Mouse (Mus musculus): ENCODE measurements around the gene Pnpla2. TPM values are rescaled to one million over a fixed set of nuclear protein-coding genes. Genes with fewer than 3 reads are reported as not detected.

Gene Pnpla2
- polyA plus RNA-seq, 1 experiment = 436 TPM

- Histone ChIP-seq H3K4me1 (ENCODE audit: control insufficient read depth, insufficient read depth, low read length) (peaks cover 13% of the 10 kb centered on the region), H3K27ac (ENCODE audit: control insufficient read depth, insufficient read depth, low read depth, low read length) (no peak overlapping the region), H3K36me3 (ENCODE audit: control insufficient read depth, insufficient read depth, low read length) (no peaks in the 10 kb centered on the region), H3K27me3 (ENCODE audit: control insufficient read depth, insufficient read depth, low read length) (no peaks in the 10 kb centered on the region), H3K4me3 (ENCODE audit: control insufficient read depth, low read depth, low read length) (no peak overlapping the region)
- TF ChIP-seq CTCF (IDR thresholded peaks at IDR 0.05; ENCODE audit: control insufficient read depth, insufficient read depth, insufficient replicate concordance, low read depth, low read length) (no peak), POLR2A (IDR thresholded peaks at IDR 0.05; ENCODE audit: control insufficient read depth, low read depth, low read length) (no peak)
Observed at GRCm38 (mm10) chr7:141486239-141486638, 31.2 kb downstream of the Pnpla2 start.

- Histone ChIP-seq H3K4me1 (ENCODE audit: control insufficient read depth, insufficient read depth, low read length) (peaks cover 7% of the 10 kb centered on the region), H3K27me3 (ENCODE audit: control insufficient read depth, insufficient read depth, low read length) (no peaks in the 10 kb centered on the region), H3K36me3 (ENCODE audit: control insufficient read depth, insufficient read depth, low read length) (no peaks in the 10 kb centered on the region), H3K4me3 (ENCODE audit: control insufficient read depth, low read depth, low read length) (no peak overlapping the region), H3K27ac (ENCODE audit: control insufficient read depth, insufficient read depth, low read depth, low read length) (no peak overlapping the region)
- no peak for TF ChIP-seq CTCF (IDR thresholded peaks at IDR 0.05; ENCODE audit: control insufficient read depth, insufficient read depth, insufficient replicate concordance, low read depth, low read length)
- TF ChIP-seq POLR2A (IDR thresholded peaks at IDR 0.05; ENCODE audit: control insufficient read depth, low read depth, low read length) = no peak
Observed at GRCm38 (mm10) chr7:141487141-141487540, 32.1 kb downstream of the Pnpla2 start.

- Histone ChIP-seq H3K27me3 (ENCODE audit: control insufficient read depth, insufficient read depth, low read length) (no peaks in the 10 kb centered on the region), H3K36me3 (ENCODE audit: control insufficient read depth, insufficient read depth, low read length) (no peaks in the 10 kb centered on the region), H3K4me3 (ENCODE audit: control insufficient read depth, low read depth, low read length) (no peak overlapping the region), H3K4me1 (ENCODE audit: control insufficient read depth, insufficient read depth, low read length) (no peaks in the 10 kb centered on the region), H3K27ac (ENCODE audit: control insufficient read depth, insufficient read depth, low read depth, low read length) (no peak overlapping the region)
- TF ChIP-seq POLR2A (IDR thresholded peaks at IDR 0.05; ENCODE audit: control insufficient read depth, low read depth, low read length) (no peak), CTCF (IDR thresholded peaks at IDR 0.05; ENCODE audit: control insufficient read depth, insufficient read depth, insufficient replicate concordance, low read depth, low read length) (no peak)
Observed at GRCm38 (mm10) chr7:141491151-141491550, 36.2 kb downstream of the Pnpla2 start.

- Histone ChIP-seq H3K4me1 (ENCODE audit: control insufficient read depth, insufficient read depth, low read length) (no peaks in the 10 kb centered on the region), H3K27me3 (ENCODE audit: control insufficient read depth, insufficient read depth, low read length) (no peaks in the 10 kb centered on the region), H3K36me3 (ENCODE audit: control insufficient read depth, insufficient read depth, low read length) (no peaks in the 10 kb centered on the region), H3K4me3 (ENCODE audit: control insufficient read depth, low read depth, low read length) (no peak overlapping the region), H3K27ac (ENCODE audit: control insufficient read depth, insufficient read depth, low read depth, low read length) (no peak overlapping the region)
- no peak for TF ChIP-seq CTCF (IDR thresholded peaks at IDR 0.05; ENCODE audit: control insufficient read depth, insufficient read depth, insufficient replicate concordance, low read depth, low read length)
- no peak for TF ChIP-seq POLR2A (IDR thresholded peaks at IDR 0.05; ENCODE audit: control insufficient read depth, low read depth, low read length)
Observed at GRCm38 (mm10) chr7:141492738-141493137, 37.7 kb downstream of the Pnpla2 start.

- no peaks in the 10 kb centered on the region for H3K27me3 ChIP-seq (ENCODE audit: control insufficient read depth, insufficient read depth, low read length)
- H3K4me1 ChIP-seq (ENCODE audit: control insufficient read depth, insufficient read depth, low read length) = no peaks in the 10 kb centered on the region
- H3K4me3 ChIP-seq (ENCODE audit: control insufficient read depth, low read depth, low read length) = no peak overlapping the region
- TF ChIP-seq CTCF (IDR thresholded peaks at IDR 0.05; ENCODE audit: control insufficient read depth, insufficient read depth, insufficient replicate concordance, low read depth, low read length) (no peak), POLR2A (IDR thresholded peaks at IDR 0.05; ENCODE audit: control insufficient read depth, low read depth, low read length) (no peak)
- no peak overlapping the region for H3K27ac ChIP-seq (ENCODE audit: control insufficient read depth, insufficient read depth, low read depth, low read length)
- H3K36me3 ChIP-seq (ENCODE audit: control insufficient read depth, insufficient read depth, low read length) = no peaks in the 10 kb centered on the region
Observed at GRCm38 (mm10) chr7:141493729-141494128, 38.7 kb downstream of the Pnpla2 start.

- no peaks in the 10 kb centered on the region for H3K27me3 ChIP-seq (ENCODE audit: control insufficient read depth, insufficient read depth, low read length)
- H3K4me1 ChIP-seq (ENCODE audit: control insufficient read depth, insufficient read depth, low read length) = no peaks in the 10 kb centered on the region
- H3K27ac ChIP-seq (ENCODE audit: control insufficient read depth, insufficient read depth, low read depth, low read length) = no peak overlapping the region
- no peak overlapping the region for H3K4me3 ChIP-seq (ENCODE audit: control insufficient read depth, low read depth, low read length)
- H3K36me3 ChIP-seq (ENCODE audit: control insufficient read depth, insufficient read depth, low read length) = no peaks in the 10 kb centered on the region
- TF ChIP-seq POLR2A (IDR thresholded peaks at IDR 0.05; ENCODE audit: control insufficient read depth, low read depth, low read length) = no peak
- TF ChIP-seq CTCF (IDR thresholded peaks at IDR 0.05; ENCODE audit: control insufficient read depth, insufficient read depth, insufficient replicate concordance, low read depth, low read length) = no peak
Observed at GRCm38 (mm10) chr7:141495379-141495778, 40.4 kb downstream of the Pnpla2 start.

GRCm38 (mm10) chr7:141495940-141496339 lies 40.9 kb downstream of the Pnpla2 start:
- Histone ChIP-seq H3K36me3 (ENCODE audit: control insufficient read depth, insufficient read depth, low read length) (no peaks in the 10 kb centered on the region), H3K27ac (ENCODE audit: control insufficient read depth, insufficient read depth, low read depth, low read length) (no peak overlapping the region), H3K27me3 (ENCODE audit: control insufficient read depth, insufficient read depth, low read length) (no peaks in the 10 kb centered on the region), H3K4me1 (ENCODE audit: control insufficient read depth, insufficient read depth, low read length) (no peaks in the 10 kb centered on the region), H3K4me3 (ENCODE audit: control insufficient read depth, low read depth, low read length) (no peak overlapping the region)
- no peak for TF ChIP-seq CTCF (IDR thresholded peaks at IDR 0.05; ENCODE audit: control insufficient read depth, insufficient read depth, insufficient replicate concordance, low read depth, low read length)
- TF ChIP-seq POLR2A (IDR thresholded peaks at IDR 0.05; ENCODE audit: control insufficient read depth, low read depth, low read length) = no peak

GRCm38 (mm10) chr7:141497600-141497999 lies 42.6 kb downstream of the Pnpla2 start:
- TF ChIP-seq CTCF (IDR thresholded peaks at IDR 0.05; ENCODE audit: control insufficient read depth, insufficient read depth, insufficient replicate concordance, low read depth, low read length) (no peak), POLR2A (IDR thresholded peaks at IDR 0.05; ENCODE audit: control insufficient read depth, low read depth, low read length) (no peak)
- no peak overlapping the region for H3K27ac ChIP-seq (ENCODE audit: control insufficient read depth, insufficient read depth, low read depth, low read length)
- H3K4me3 ChIP-seq (ENCODE audit: control insufficient read depth, low read depth, low read length) = no peak overlapping the region
- no peaks in the 10 kb centered on the region for H3K27me3 ChIP-seq (ENCODE audit: control insufficient read depth, insufficient read depth, low read length)
- no peaks in the 10 kb centered on the region for H3K4me1 ChIP-seq (ENCODE audit: control insufficient read depth, insufficient read depth, low read length)
- no peaks in the 10 kb centered on the region for H3K36me3 ChIP-seq (ENCODE audit: control insufficient read depth, insufficient read depth, low read length)
